Mouse (Mus musculus): ENCODE data around the gene Antxr1.
A peak's percentile ranks its signal among the peaks of the same experiment; 100 is the strongest.

Antxr1 gene

GRCm38 (mm10) chr6:87287251-87287650 is 48.4 kb downstream of the Antxr1 start:
- no peak for DNase-seq

GRCm38 (mm10) chr6:87285365-87285749 is 50.3 kb downstream of the Antxr1 start:
- no peak for DNase-seq

- no peak for DNase-seq
These were observed 50.8 kb downstream of the Antxr1 start for GRCm38 (mm10) chr6:87284716-87285364.

GRCm38 (mm10) chr6:87282346-87282781 is 53.3 kb downstream of the Antxr1 start:
- DNase-seq, result peak; percentile 55

- DNase-seq, result no peak
These were observed 53.9 kb downstream of the Antxr1 start for GRCm38 (mm10) chr6:87281771-87282170.

GRCm38 (mm10) chr6:87278151-87278550 is 57.5 kb downstream of the Antxr1 start:
- no peak for DNase-seq

- DNase-seq, result peak; percentile 34
These were observed 58.1 kb downstream of the Antxr1 start for GRCm38 (mm10) chr6:87277527-87277926.

- DNase-seq, result peak; percentile 21
These were observed 58.7 kb downstream of the Antxr1 start for GRCm38 (mm10) chr6:87276941-87277340.

- DNase-seq, result no peak
These were observed 60.8 kb downstream of the Antxr1 start for GRCm38 (mm10) chr6:87274779-87275178.

- DNase-seq, result no peak
These were observed 61.8 kb downstream of the Antxr1 start for GRCm38 (mm10) chr6:87273791-87274190.

GRCm38 (mm10) chr6:87273141-87273540 is 62.5 kb downstream of the Antxr1 start:
- DNase-seq, result no peak

- no peak for DNase-seq
These were observed 63.4 kb downstream of the Antxr1 start for GRCm38 (mm10) chr6:87272202-87272601.

GRCm38 (mm10) chr6:87270452-87270851 is 65.2 kb downstream of the Antxr1 start:
- DNase-seq, result peak; percentile 77

- DNase-seq, result no peak
These were observed 65.7 kb downstream of the Antxr1 start for GRCm38 (mm10) chr6:87269950-87270349.

GRCm38 (mm10) chr6:87262666-87263065 is 73.0 kb downstream of the Antxr1 start:
- no peak for DNase-seq

GRCm38 (mm10) chr6:87258976-87259375 is 76.6 kb downstream of the Antxr1 start:
- no peak for DNase-seq

- peak; percentile 34 for DNase-seq
These were observed 77.4 kb downstream of the Antxr1 start for GRCm38 (mm10) chr6:87257981-87258775.

- DNase-seq, result no peak
These were observed 78.2 kb downstream of the Antxr1 start for GRCm38 (mm10) chr6:87257471-87257870.

GRCm38 (mm10) chr6:87255668-87256067 is 80.0 kb downstream of the Antxr1 start:
- DNase-seq, result no peak

- DNase-seq, result no peak
These were observed 80.9 kb downstream of the Antxr1 start for GRCm38 (mm10) chr6:87254756-87255155.

GRCm38 (mm10) chr6:87251716-87252115 is 83.9 kb downstream of the Antxr1 start:
- DNase-seq, result no peak

- no peak for DNase-seq
These were observed 84.9 kb downstream of the Antxr1 start for GRCm38 (mm10) chr6:87250701-87251100.

- DNase-seq, result no peak
These were observed 87.3 kb downstream of the Antxr1 start for GRCm38 (mm10) chr6:87248226-87248834.
